Mouse (Mus musculus) cerebellum, adult 2 months (tissue): ENCODE measurements around the gene Arf3. TPM values are rescaled to one million over a fixed set of nuclear protein-coding genes. Genes with fewer than 3 reads are reported as not detected.
A peak's percentile ranks its signal among the peaks of the same experiment; 100 is the strongest.

Experiments
- DNase-seq, 2 experiments: peaks; one replicate each; pipeline ENCODE4 v3.0.0; 2021
- H3K27ac ChIP-seq: fragments of 200-500 bp; 2 replicates; pipeline ENCODE4 v1.5.1; 2012; ENCODE audit warnings: low read length, control low read depth, inconsistent platforms; ENCODE audit not compliant: insufficient read depth
- H3K27me3 ChIP-seq: fragments of 200-500 bp; 2 replicates; pipeline ENCODE4 v1.6.1; 2012; ENCODE audit warnings: inconsistent platforms, mild to moderate bottlenecking, low read length, moderate library complexity; ENCODE audit not compliant: control insufficient read depth, insufficient read depth
- H3K4me1 ChIP-seq: fragments of 200-500 bp; 2 replicates; pipeline ENCODE4 v1.6.1; 2011; ENCODE audit warnings: low read length; ENCODE audit not compliant: control insufficient read depth, insufficient read depth
- H3K4me3 ChIP-seq: fragments of 200-500 bp; replicated peaks from 2 replicates; pipeline ENCODE3; 2011; ENCODE audit warnings: mild to moderate bottlenecking, low read depth, low read length, control low read depth; ENCODE audit not compliant: insufficient read depth
- CTCF ChIP-seq: fragments of 200-500 bp; IDR thresholded peaks from 2 replicates; pipeline ENCODE4 v1.5.1; 2011; ENCODE audit warnings: low read depth, mild to moderate bottlenecking, control low read depth, low read length, moderate library complexity, borderline replicate concordance; ENCODE audit not compliant: insufficient read depth
- POLR2A ChIP-seq: fragments of 200-500 bp; IDR thresholded peaks from 2 replicates; pipeline ENCODE4 v1.6.1; 2011; ENCODE audit warnings: low read length, control low read depth, borderline replicate concordance; ENCODE audit not compliant: insufficient read depth
- WGBS: fragments of 180-500 bp; shearing (Covaris S2); methylation state at CpG from one replicate; pipeline ENCODE4 v1.1.7; 2018; 5-methylcytosine and 5-hydroxymethylcytosine counted together
- polyA plus RNA-seq: library from polyadenylated mRNA; depleted of rRNA; stranded (reverse); fragments of >200 nt; gene quantifications from 2 replicates; pipeline ENCODE4 v1.2.3, GENCODE M21; 2012

Gene Arf3
- polyA plus RNA-seq, 1 experiment, result 210 TPM

- H3K27me3 ChIP-seq, result peaks cover 5% of the 10 kb centered on the region; the same call in 1 of the 2 replicates
- H3K4me1 ChIP-seq, result peaks cover 7% of the 10 kb centered on the region; the same call in 1 of the 2 replicates
- WGBS, result 13% methylated on average over 13 of the region's 13 CpGs
- H3K4me3 ChIP-seq, result no peak overlapping the region
- no peak overlapping the region for H3K27ac ChIP-seq
- TF ChIP-seq CTCF, result no peak
- TF ChIP-seq POLR2A, result no peak
- no peak for DNase-seq
Measured at GRCm38 (mm10) chr15:98793141-98793698, 30.2 kb upstream of the Arf3 start.

DNA sequence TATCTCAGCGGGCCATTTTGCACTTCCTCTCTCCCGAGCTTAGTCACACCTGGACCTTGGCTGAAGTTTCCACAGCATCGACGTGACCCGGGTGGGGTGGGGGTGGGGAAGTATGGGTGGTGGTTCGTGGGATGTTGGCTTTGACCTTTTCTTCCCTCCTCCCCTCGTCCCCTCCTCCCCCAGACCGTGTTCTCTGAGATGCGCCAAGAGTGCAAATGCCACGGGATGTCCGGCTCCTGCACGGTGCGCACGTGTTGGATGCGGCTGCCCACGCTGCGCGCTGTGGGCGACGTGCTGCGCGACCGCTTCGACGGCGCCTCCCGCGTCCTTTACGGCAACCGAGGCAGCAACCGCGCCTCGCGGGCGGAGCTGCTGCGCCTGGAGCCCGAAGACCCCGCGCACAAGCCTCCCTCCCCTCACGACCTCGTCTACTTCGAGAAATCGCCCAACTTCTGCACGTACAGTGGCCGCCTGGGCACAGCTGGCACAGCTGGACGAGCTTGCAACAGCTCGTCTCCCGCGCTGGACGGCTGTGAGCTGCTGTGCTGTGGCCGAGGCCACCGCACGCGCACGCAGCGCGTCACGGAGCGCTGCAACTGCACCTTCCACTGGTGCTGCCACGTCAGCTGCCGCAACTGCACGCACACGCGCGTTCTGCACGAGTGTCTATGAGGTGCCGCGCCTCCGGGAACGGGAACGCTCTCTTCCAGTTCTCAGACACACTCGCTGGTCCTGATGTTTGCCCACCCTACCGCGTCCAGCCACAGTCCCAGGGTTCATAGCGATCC is 29.4 kb upstream of the Arf3 start:
- H3K4me1 ChIP-seq, result peaks cover 7% of the 10 kb centered on the region; the same call in 1 of the 2 replicates
- H3K4me3 ChIP-seq, result no peak overlapping the region
- WGBS, result 2% methylated on average over 73 of the region's 75 CpGs
- H3K27ac ChIP-seq, result no peak overlapping the region
- peaks cover 3% of the 10 kb centered on the region; the same call in 1 of the 2 replicates for H3K27me3 ChIP-seq
- DNase-seq, result no peak
- no peak for TF ChIP-seq POLR2A
- TF ChIP-seq CTCF, result no peak

DNA sequence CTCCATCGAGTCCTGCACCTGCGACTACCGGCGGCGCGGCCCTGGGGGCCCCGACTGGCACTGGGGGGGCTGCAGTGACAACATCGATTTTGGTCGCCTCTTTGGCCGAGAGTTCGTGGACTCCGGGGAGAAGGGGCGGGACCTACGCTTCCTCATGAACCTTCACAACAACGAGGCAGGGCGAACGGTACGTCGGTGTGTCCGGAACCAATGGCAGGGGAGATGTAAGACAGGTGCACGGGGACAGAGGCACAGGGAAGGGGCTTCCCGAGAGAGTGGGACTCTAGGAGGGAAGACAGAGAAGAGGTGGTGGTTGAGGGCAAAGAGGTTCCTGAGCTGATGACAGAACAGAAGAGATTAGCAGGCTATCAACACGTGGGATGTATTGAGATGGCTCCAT is 28.8 kb upstream of the Arf3 start:
- 2% methylated on average over 23 of the region's 23 CpGs for WGBS
- no peak for DNase-seq
- TF ChIP-seq CTCF (no peak), POLR2A (no peak)
- H3K27ac ChIP-seq, result no peak overlapping the region
- H3K27me3 ChIP-seq, result peaks cover 3% of the 10 kb centered on the region; the same call in 1 of the 2 replicates
- H3K4me3 ChIP-seq, result no peak overlapping the region
- H3K4me1 ChIP-seq, result peaks cover 7% of the 10 kb centered on the region; the same call in 1 of the 2 replicates

DNA sequence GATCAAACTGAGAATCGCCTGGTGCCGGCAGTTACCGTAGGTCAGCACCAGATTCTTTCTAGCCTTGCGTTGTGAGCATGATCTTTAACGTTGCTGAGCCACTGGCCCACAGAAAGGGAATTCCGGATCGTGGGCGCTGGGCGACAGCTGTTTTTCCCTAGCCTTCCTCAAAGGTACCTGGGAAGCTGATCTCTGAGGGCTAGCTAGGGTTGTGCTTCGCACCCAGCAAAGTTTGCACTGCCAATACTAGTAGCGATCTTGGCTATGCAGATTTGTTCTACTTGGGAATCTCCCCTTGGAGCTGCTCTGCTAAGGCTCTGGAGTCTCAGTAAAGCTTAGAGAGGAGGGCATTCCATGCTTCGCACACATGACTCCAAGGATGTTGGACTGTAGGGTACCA is 28.2 kb upstream of the Arf3 start:
- no peak for DNase-seq
- TF ChIP-seq POLR2A, result no peak
- no peak for TF ChIP-seq CTCF
- Histone ChIP-seq H3K27ac (no peak overlapping the region), H3K4me1 (peaks cover 7% of the 10 kb centered on the region; the same call in 1 of the 2 replicates), H3K27me3 (peaks cover 3% of the 10 kb centered on the region; the same call in 1 of the 2 replicates), H3K4me3 (no peak overlapping the region)
- under 1% methylated on average over 12 of the region's 12 CpGs for WGBS

DNA sequence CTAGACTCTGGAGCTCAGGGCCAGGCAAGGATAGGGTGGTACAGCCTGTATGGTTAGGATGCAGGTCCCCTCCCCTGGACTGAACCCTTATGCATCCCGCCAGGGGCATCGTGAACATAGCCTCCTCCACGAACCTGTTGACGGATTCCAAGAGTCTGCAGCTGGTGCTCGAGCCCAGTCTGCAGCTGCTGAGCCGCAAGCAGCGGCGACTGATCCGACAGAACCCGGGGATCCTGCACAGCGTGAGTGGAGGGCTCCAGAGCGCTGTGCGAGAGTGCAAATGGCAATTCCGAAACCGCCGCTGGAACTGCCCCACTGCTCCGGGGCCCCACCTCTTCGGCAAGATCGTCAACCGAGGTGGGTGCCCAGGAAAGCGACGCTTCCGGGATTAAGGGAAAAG is 27.7 kb upstream of the Arf3 start:
- TF ChIP-seq CTCF (no peak), POLR2A (no peak)
- DNase-seq, result no peak
- Histone ChIP-seq H3K27me3 (peaks cover 3% of the 10 kb centered on the region; the same call in 1 of the 2 replicates), H3K4me3 (no peak overlapping the region), H3K4me1 (peaks cover 7% of the 10 kb centered on the region; the same call in 1 of the 2 replicates), H3K27ac (no peak overlapping the region)
- under 1% methylated on average over 23 of the region's 23 CpGs for WGBS

DNA sequence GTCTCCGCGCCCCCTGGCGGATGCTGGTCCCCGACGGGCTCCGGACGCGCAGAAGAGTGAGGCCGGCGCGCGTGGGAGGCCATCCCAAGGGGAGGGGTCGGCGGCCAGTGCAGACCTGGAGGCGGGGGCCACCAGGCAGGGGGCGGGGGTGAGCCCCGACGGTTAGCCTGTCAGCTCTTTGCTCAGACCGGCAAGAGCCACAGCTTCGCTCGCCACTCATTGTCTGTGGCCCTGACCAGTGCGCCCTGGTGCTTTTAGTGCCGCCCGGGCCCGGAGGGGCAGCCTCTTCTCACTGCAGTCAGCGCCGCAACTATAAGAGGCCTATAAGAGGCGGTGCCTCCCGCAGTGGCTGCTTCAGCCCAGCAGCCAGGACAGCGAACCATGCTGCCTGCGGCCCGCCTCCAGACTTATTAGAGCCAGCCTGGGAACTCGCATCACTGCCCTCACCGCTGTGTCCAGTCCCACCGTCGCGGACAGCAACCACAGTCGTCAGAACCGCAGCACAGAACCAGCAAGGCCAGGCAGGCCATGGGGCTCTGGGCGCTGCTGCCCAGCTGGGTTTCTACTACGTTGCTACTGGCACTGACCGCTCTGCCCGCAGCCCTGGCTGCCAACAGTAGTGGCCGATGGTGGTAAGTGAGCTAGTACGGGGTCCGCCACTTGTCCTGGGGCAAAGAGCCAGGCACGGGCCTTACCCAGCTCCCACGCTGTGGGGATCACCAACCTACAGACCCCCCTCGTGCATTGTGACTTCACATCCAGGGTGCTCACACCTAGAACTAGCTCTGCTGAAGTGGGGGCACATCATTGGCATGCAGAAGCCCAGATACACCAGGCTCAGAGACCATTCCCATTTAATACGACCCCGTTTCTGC is 26.9 kb upstream of the Arf3 start, which contains the start of gene Wnt1:
TSS of gene Wnt1 (plus strand) at position 197 of the 875 bp plus-strand sequence.
- 2% methylated on average over 50 of the region's 51 CpGs for WGBS
- peaks cover 3% of the 10 kb centered on the region; the same call in 1 of the 2 replicates for H3K27me3 ChIP-seq
- DNase-seq, result no peak
- no peak within 1 kb of the TSS for H3K27ac ChIP-seq
- H3K4me1 ChIP-seq, result peaks cover 7% of the 10 kb centered on the region; the same call in 1 of the 2 replicates
- TF ChIP-seq CTCF (peak; percentile 39; the same call in 1 of the 2 replicates), POLR2A (no peak)
- H3K4me3 ChIP-seq, result no peak within 1 kb of the TSS

GRCm38 (mm10) chr15:98788972-98789660 is 26.1 kb upstream of the Arf3 start:
- 10% methylated on average over 24 of the region's 24 CpGs for WGBS
- Histone ChIP-seq H3K4me1 (peaks cover 7% of the 10 kb centered on the region; the same call in 1 of the 2 replicates), H3K27ac (no peak overlapping the region), H3K27me3 (peaks cover 3% of the 10 kb centered on the region; the same call in 1 of the 2 replicates), H3K4me3 (no peak overlapping the region)
- no peak for TF ChIP-seq CTCF
- no peak for DNase-seq
